Mouse (Mus musculus) spleen, adult 2 months (tissue): ENCODE results near the gene Spint3.

Experiments used
- CTCF ChIP-seq: fragments of 200-500 bp; IDR thresholded peaks from 2 replicates; pipeline ENCODE4 v1.5.1; 2011; ENCODE audit warnings: mild to moderate bottlenecking, inconsistent platforms; ENCODE audit not compliant: insufficient read depth, insufficient read length, insufficient replicate concordance; ENCODE audit errors: extremely low read depth
- POLR2A ChIP-seq: fragments of 200-500 bp; IDR thresholded peaks from 2 replicates; pipeline ENCODE4 v1.6.1; 2011; ENCODE audit warnings: low read depth, low read length, inconsistent platforms

DNA sequence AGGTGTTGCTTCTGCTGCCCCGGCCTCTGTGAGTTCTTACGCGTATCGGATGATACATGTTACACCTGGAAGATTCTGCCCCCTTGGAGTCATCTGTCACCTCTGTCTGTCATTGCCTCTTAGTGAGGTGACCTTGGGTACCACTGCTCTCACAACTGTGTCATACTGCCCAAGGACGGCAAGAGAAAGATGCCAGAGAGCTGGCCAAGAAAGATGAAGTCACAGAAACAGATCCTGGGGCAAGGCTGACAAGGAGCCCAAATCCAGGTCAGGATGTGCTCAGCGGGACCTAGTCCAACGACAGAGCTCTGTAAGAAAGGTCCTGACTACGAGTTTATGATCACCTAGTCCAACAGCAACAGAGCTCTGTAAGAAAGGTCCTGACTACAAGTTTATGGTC is 13.2 kb downstream of the Spint3 start:
- no peak for TF ChIP-seq CTCF
- no peak for TF ChIP-seq POLR2A
